Mouse (Mus musculus) liver (tissue): Measurements from ENCODE around the gene Depdc7.
A peak's percentile ranks its signal among the peaks of the same experiment; 100 is the strongest.

ENCODE experiments used
- DNase-seq: peaks from one replicate; pipeline ENCODE4 v3.0.0-alpha.2; 2020; ENCODE audit warnings: mixed read lengths

The Depdc7 gene

GRCm38 (mm10) chr2:104714254-104714691 lies 28.4 kb downstream of the Depdc7 start:
- no peak for DNase-seq

- no peak for DNase-seq
Observed at GRCm38 (mm10) chr2:104712486-104712809, 30.2 kb downstream of the Depdc7 start.

- DNase-seq = peak; percentile 34
Observed at GRCm38 (mm10) chr2:104711585-104712485, 30.8 kb downstream of the Depdc7 start, which contains the start of gene Tcp11l1. Tcp11l1 (minus strand) TSS chr2:104712169.

GRCm38 (mm10) chr2:104710670-104711370 lies 31.9 kb downstream of the Depdc7 start:
- DNase-seq = no peak

GRCm38 (mm10) chr2:104709786-104710337 lies 32.8 kb downstream of the Depdc7 start:
- DNase-seq = no peak

GRCm38 (mm10) chr2:104704355-104704754 lies 38.3 kb downstream of the Depdc7 start:
- DNase-seq = no peak

GRCm38 (mm10) chr2:104703158-104703557 lies 39.5 kb downstream of the Depdc7 start:
- no peak for DNase-seq

- no peak for DNase-seq
Observed at GRCm38 (mm10) chr2:104699659-104700058, 43.0 kb downstream of the Depdc7 start.

- DNase-seq = no peak
Observed at GRCm38 (mm10) chr2:104692551-104692950, 50.1 kb downstream of the Depdc7 start.

GRCm38 (mm10) chr2:104690720-104691119 lies 52.0 kb downstream of the Depdc7 start:
- no peak for DNase-seq

- DNase-seq = no peak
Observed at GRCm38 (mm10) chr2:104688724-104689123, 54.0 kb downstream of the Depdc7 start.

GRCm38 (mm10) chr2:104688321-104688720 lies 54.4 kb downstream of the Depdc7 start:
- DNase-seq = peak; percentile 38

GRCm38 (mm10) chr2:104687261-104687660 lies 55.4 kb downstream of the Depdc7 start:
- DNase-seq = no peak

- DNase-seq = peak; percentile 74
Observed at GRCm38 (mm10) chr2:104685418-104685817, 57.3 kb downstream of the Depdc7 start.

GRCm38 (mm10) chr2:104684771-104685170 lies 57.9 kb downstream of the Depdc7 start:
- no peak for DNase-seq

- no peak for DNase-seq
Observed at GRCm38 (mm10) chr2:104677326-104677725, 65.4 kb downstream of the Depdc7 start.
